Mouse (Mus musculus): Measurements from ENCODE around the gene Six4.

DNA sequence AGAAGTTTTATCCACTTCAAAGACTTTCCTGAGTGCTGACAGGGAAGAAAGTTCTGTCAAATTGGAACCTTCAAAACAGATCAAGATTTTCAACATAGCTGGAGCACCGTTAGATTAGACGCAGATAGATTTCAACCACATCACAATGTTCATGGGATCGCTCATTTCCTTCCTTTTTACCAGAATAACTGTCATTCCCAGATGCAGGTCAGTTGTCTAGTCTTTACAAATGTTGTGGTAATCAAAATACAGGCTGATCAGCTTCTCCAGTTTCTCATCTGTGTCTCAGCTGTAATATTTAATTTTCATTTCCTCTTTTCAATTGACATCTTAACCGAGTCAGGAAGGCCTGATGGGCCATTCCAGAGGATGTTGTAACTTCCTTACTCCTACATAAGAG, 29.5 kb downstream of the Six4 start:
- TF ChIP-seq CTCF (IDR thresholded peaks at IDR 0.05; ENCODE audit: low read depth) (no peak), EP300 (IDR thresholded peaks at IDR 0.05; ENCODE audit: low read depth) (no peak)
